Mouse (Mus musculus): Measurements from ENCODE around the gene Dnm1. TPM values are rescaled to one million over a fixed set of nuclear protein-coding genes. Genes with fewer than 3 reads are reported as not detected.

Dnm1 gene
- polyA plus RNA-seq, 1 experiment = 52.6 TPM

- TF ChIP-seq CTCF (IDR thresholded peaks at IDR 0.05; ENCODE audit: borderline replicate concordance, insufficient read depth, low read length) (no peak), POLR2A (IDR thresholded peaks at IDR 0.05; ENCODE audit: low read depth, low read length) (no peak; the same call in 1 of the 2 replicates)
- H3K4me3 ChIP-seq (ENCODE audit: insufficient read depth, low read length) = no peak overlapping the region
- H3K4me1 ChIP-seq (ENCODE audit: control insufficient read depth, insufficient read depth, low read length) = peaks cover 12% of the 10 kb centered on the region
- H3K27ac ChIP-seq (ENCODE audit: insufficient read depth, low read length) = peak overlapping the region; percentile 85
Measured at GRCm38 (mm10) chr2:32342539-32343350, 10.4 kb downstream of the Dnm1 start.

GRCm38 (mm10) chr2:32342039-32342438 lies 11.1 kb downstream of the Dnm1 start:
- TF ChIP-seq CTCF (IDR thresholded peaks at IDR 0.05; ENCODE audit: borderline replicate concordance, insufficient read depth, low read length) (no peak), POLR2A (IDR thresholded peaks at IDR 0.05; ENCODE audit: low read depth, low read length) (no peak)
- H3K4me1 ChIP-seq (ENCODE audit: control insufficient read depth, insufficient read depth, low read length) = peaks cover 12% of the 10 kb centered on the region
- H3K4me3 ChIP-seq (ENCODE audit: insufficient read depth, low read length) = no peak overlapping the region
- H3K27ac ChIP-seq (ENCODE audit: insufficient read depth, low read length) = peak overlapping the region; percentile 85

- TF ChIP-seq POLR2A (IDR thresholded peaks at IDR 0.05; ENCODE audit: low read depth, low read length) = no peak
- no peak for TF ChIP-seq CTCF (IDR thresholded peaks at IDR 0.05; ENCODE audit: borderline replicate concordance, insufficient read depth, low read length)
- Histone ChIP-seq H3K4me1 (ENCODE audit: control insufficient read depth, insufficient read depth, low read length) (peaks cover 12% of the 10 kb centered on the region), H3K4me3 (ENCODE audit: insufficient read depth, low read length) (no peak overlapping the region), H3K27ac (ENCODE audit: insufficient read depth, low read length) (peak overlapping the region; percentile 85; the same call in 1 of the 2 replicates)
Measured at GRCm38 (mm10) chr2:32341634-32341939, 11.6 kb downstream of the Dnm1 start.

- Histone ChIP-seq H3K27ac (ENCODE audit: insufficient read depth, low read length) (no peak overlapping the region), H3K4me3 (ENCODE audit: insufficient read depth, low read length) (no peak overlapping the region), H3K4me1 (ENCODE audit: control insufficient read depth, insufficient read depth, low read length) (peaks cover 12% of the 10 kb centered on the region)
- TF ChIP-seq CTCF (IDR thresholded peaks at IDR 0.05; ENCODE audit: borderline replicate concordance, insufficient read depth, low read length) = no peak
- no peak for TF ChIP-seq POLR2A (IDR thresholded peaks at IDR 0.05; ENCODE audit: low read depth, low read length)
Measured at GRCm38 (mm10) chr2:32340836-32341633, 12.1 kb downstream of the Dnm1 start.

GRCm38 (mm10) chr2:32339912-32340642 lies 13.1 kb downstream of the Dnm1 start:
- H3K27ac ChIP-seq (ENCODE audit: insufficient read depth, low read length) = no peak overlapping the region
- H3K4me3 ChIP-seq (ENCODE audit: insufficient read depth, low read length) = no peak overlapping the region
- H3K4me1 ChIP-seq (ENCODE audit: control insufficient read depth, insufficient read depth, low read length) = peaks cover 12% of the 10 kb centered on the region
- TF ChIP-seq CTCF (IDR thresholded peaks at IDR 0.05; ENCODE audit: borderline replicate concordance, insufficient read depth, low read length) (no peak), POLR2A (IDR thresholded peaks at IDR 0.05; ENCODE audit: low read depth, low read length) (no peak)

GRCm38 (mm10) chr2:32335888-32336287 lies 17.2 kb downstream of the Dnm1 start:
- no peak for TF ChIP-seq POLR2A (IDR thresholded peaks at IDR 0.05; ENCODE audit: low read depth, low read length)
- no peak for TF ChIP-seq CTCF (IDR thresholded peaks at IDR 0.05; ENCODE audit: borderline replicate concordance, insufficient read depth, low read length)
- Histone ChIP-seq H3K4me3 (ENCODE audit: insufficient read depth, low read length) (no peak overlapping the region), H3K4me1 (ENCODE audit: control insufficient read depth, insufficient read depth, low read length) (no peaks in the 10 kb centered on the region), H3K27ac (ENCODE audit: insufficient read depth, low read length) (no peak overlapping the region)

- TF ChIP-seq CTCF (IDR thresholded peaks at IDR 0.05; ENCODE audit: borderline replicate concordance, insufficient read depth, low read length) (no peak), POLR2A (IDR thresholded peaks at IDR 0.05; ENCODE audit: low read depth, low read length) (no peak)
- no peak overlapping the region for H3K27ac ChIP-seq (ENCODE audit: insufficient read depth, low read length)
- no peak overlapping the region for H3K4me3 ChIP-seq (ENCODE audit: insufficient read depth, low read length)
- peaks cover 2% of the 10 kb centered on the region; the same call in 1 of the 2 replicates for H3K4me1 ChIP-seq (ENCODE audit: control insufficient read depth, insufficient read depth, low read length)
Measured at GRCm38 (mm10) chr2:32332159-32332558, 21.0 kb downstream of the Dnm1 start.

- H3K27ac ChIP-seq (ENCODE audit: insufficient read depth, low read length) = peak overlapping the region; percentile 13; the same call in 1 of the 2 replicates
- TF ChIP-seq POLR2A (IDR thresholded peaks at IDR 0.05; ENCODE audit: low read depth, low read length) (no peak), CTCF (IDR thresholded peaks at IDR 0.05; ENCODE audit: borderline replicate concordance, insufficient read depth, low read length) (no peak)
- peaks cover 9% of the 10 kb centered on the region for H3K4me1 ChIP-seq (ENCODE audit: control insufficient read depth, insufficient read depth, low read length)
- no peak overlapping the region for H3K4me3 ChIP-seq (ENCODE audit: insufficient read depth, low read length)
Measured at GRCm38 (mm10) chr2:32329531-32329930, 23.6 kb downstream of the Dnm1 start.

GRCm38 (mm10) chr2:32328911-32329460 lies 24.2 kb downstream of the Dnm1 start:
- Histone ChIP-seq H3K4me1 (ENCODE audit: control insufficient read depth, insufficient read depth, low read length) (peaks cover 9% of the 10 kb centered on the region), H3K4me3 (ENCODE audit: insufficient read depth, low read length) (no peak overlapping the region), H3K27ac (ENCODE audit: insufficient read depth, low read length) (no peak overlapping the region)
- no peak for TF ChIP-seq CTCF (IDR thresholded peaks at IDR 0.05; ENCODE audit: borderline replicate concordance, insufficient read depth, low read length)
- TF ChIP-seq POLR2A (IDR thresholded peaks at IDR 0.05; ENCODE audit: low read depth, low read length) = no peak
